Mouse (Mus musculus) neural tube, embryonic 14.5 days (tissue): Measurements from ENCODE around the gene Pdzk1ip1. TPM values are rescaled to one million over a fixed set of nuclear protein-coding genes. Genes with fewer than 3 reads are reported as not detected.

Experiments
- ATAC-seq: fragments of 200-750 bp; cut with Nextera tagmentation; 2 replicates; pipeline ENCODE4 v1.8.0; 2017; ENCODE audit warnings: low read depth, mild to moderate bottlenecking, moderate TSS enrichment, moderate library complexity
- H3K27ac ChIP-seq: fragments of 300-500 bp; sonication (generic); 2 replicates; pipeline ENCODE4 v1.5.1; 2014; ENCODE audit warnings: low read depth, mild to moderate bottlenecking, control low read depth, low read length, moderate library complexity, mixed read lengths
- H3K27me3 ChIP-seq: fragments of 300-500 bp; sonication (generic); 2 replicates; pipeline ENCODE4 v1.6.1; 2014; ENCODE audit warnings: low read length; ENCODE audit not compliant: control insufficient read depth, insufficient read depth
- H3K36me3 ChIP-seq: fragments of 300-500 bp; sonication (generic); 2 replicates; pipeline ENCODE4 v1.6.1; 2014; ENCODE audit warnings: low read length, mixed read lengths; ENCODE audit not compliant: control insufficient read depth, insufficient read depth
- H3K4me1 ChIP-seq: fragments of 300-500 bp; sonication (generic); 2 replicates; pipeline ENCODE4 v1.6.1; 2014; ENCODE audit warnings: low read length; ENCODE audit not compliant: control insufficient read depth, insufficient read depth
- H3K4me2 ChIP-seq: fragments of 300-500 bp; sonication (generic); 2 replicates; pipeline ENCODE4 v1.6.1; 2014; ENCODE audit warnings: mild to moderate bottlenecking, low read depth, low read length, control low read depth
- H3K4me3 ChIP-seq: fragments of 300-500 bp; sonication (generic); 2 replicates; pipeline ENCODE4 v1.5.1; 2014; ENCODE audit warnings: low read depth, low read length, control low read depth, mixed read lengths
- H3K9ac ChIP-seq: fragments of 300-500 bp; sonication (generic); replicated peaks from 2 replicates; pipeline ENCODE4 v1.6.1; 2014; ENCODE audit warnings: low read depth, mild to moderate bottlenecking, control low read depth, low read length, mixed read lengths
- H3K9me3 ChIP-seq: fragments of 300-500 bp; sonication (generic); 2 replicates; pipeline ENCODE4 v1.6.1; 2016; ENCODE audit warnings: low read length; ENCODE audit not compliant: control insufficient read depth
- WGBS: fragments of 180-500 bp; shearing (Covaris S2); extraction: QIAGEN DNeasy Blood & Tissue Kit; methylation state at CpG from one replicate; pipeline ENCODE4 v1.1.7; 2014; 5-methylcytosine and 5-hydroxymethylcytosine counted together
- polyA plus RNA-seq: library from polyadenylated mRNA; unstranded; fragments of >200 nt; fragmentation: Nextera tagmentation; extraction: Ambion mirVana; gene quantifications from 2 replicates; pipeline ENCODE4 v1.2.1, GENCODE M21; 2014

The Pdzk1ip1 gene
- 2.4 and 2.7 TPM in 2 replicates for polyA plus RNA-seq

DNA sequence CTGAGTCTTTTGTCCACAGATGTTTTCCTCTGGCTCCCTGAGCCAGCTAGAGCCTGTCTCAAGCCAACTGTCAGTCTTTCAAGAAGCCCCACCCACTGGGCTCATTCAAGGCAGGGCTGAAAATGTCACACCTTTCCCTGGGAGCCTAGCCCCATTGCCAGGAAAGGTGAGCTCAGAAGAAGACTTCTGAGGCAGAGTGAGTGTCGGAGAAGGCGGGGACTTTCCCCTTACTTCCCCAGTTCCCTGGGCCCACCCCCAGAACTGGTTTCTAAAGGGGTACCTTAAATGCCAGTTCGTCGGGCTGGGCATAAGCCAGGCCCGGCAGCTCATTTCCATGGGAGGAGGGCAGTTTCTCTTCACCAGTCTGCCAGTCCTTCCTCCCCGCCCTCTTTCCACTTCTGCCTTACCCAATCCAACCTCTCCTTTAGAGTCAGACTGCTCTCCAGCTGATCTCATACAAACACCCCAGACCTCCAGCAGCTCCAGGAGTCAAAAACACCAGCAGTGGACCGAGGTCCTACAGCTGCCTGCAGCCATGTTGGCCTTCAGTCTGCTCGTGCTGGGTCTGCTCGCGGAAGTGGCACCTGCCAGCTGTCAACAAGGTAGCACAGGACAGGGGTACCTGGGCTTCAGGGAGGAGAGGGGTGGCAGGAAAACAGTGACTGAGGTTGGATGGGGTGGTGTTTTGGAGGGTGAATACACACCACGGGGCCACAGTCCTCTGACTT is at the start of gene Pdzk1ip1:
TSS of gene Pdzk1ip1 (plus strand) at position 98 of the 728 bp plus-strand sequence.
- H3K27me3 ChIP-seq: peaks cover 3% of the 10 kb centered on the region; the same call in 1 of the 2 replicates
- no peaks in the 10 kb centered on the region for H3K9me3 ChIP-seq
- no peak within 1 kb of the TSS for H3K27ac ChIP-seq
- no peaks in the 10 kb centered on the region for H3K4me1 ChIP-seq
- no peak within 1 kb of the TSS for H3K9ac ChIP-seq
- no peak within 1 kb of the TSS for H3K4me3 ChIP-seq
- WGBS: 26% methylated on average over 11 of the region's 11 CpGs
- H3K36me3 ChIP-seq: no peaks in the 10 kb centered on the region
- H3K4me2 ChIP-seq: no peak within 1 kb of the TSS
- ATAC-seq: no peak

DNA sequence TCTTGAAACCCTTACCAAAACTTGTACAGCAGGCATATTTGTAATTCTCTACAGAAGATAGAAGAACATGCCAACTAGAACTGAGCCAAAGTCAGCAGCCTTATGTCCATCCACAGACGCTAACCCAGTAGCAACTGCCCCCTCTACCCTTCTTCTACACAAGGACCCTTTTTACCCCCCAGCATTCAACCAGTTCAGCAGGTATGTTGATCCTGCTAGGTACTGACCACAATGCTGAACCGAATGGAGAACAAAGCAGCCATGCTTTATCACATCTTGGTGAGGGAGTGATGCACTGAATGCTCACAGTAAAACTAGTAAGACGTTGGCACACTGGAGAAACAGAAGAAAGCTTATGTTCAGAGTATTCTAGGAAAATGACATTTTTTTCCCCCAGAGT is 42.9 kb upstream of the Pdzk1ip1 start:
- Histone ChIP-seq H3K36me3 (no peaks in the 10 kb centered on the region), H3K4me2 (no peak overlapping the region), H3K9ac (no peak overlapping the region), H3K9me3 (no peaks in the 10 kb centered on the region), H3K27me3 (peaks cover 10% of the 10 kb centered on the region), H3K4me1 (no peaks in the 10 kb centered on the region), H3K27ac (no peak overlapping the region), H3K4me3 (no peak overlapping the region)
- no peak for ATAC-seq
- 83% methylated on average over 3 of the region's 3 CpGs for WGBS

DNA sequence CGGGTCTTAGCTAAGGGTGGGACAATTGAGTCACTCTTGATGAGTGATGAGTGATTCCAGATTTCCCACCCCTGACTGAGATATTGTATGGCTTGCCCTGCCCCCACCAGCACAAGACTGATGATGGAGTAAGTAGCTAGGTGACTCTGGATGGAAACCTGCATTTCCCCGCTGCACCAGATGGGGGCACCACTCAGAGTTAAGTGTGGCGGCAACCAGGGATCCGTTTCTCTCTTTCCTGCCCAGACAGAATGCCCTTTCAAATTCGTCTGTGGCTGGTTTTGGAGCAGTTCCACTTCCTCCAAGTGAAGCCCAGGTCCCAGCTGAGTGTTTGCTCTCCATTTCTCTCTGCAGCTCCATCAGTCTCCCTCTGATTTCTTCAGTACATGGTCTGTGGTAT is 40.8 kb upstream of the Pdzk1ip1 start:
- H3K27ac ChIP-seq: no peak overlapping the region
- H3K9ac ChIP-seq: no peak overlapping the region
- no peak overlapping the region for H3K4me2 ChIP-seq
- ATAC-seq: no peak
- H3K9me3 ChIP-seq: no peaks in the 10 kb centered on the region
- H3K36me3 ChIP-seq: no peaks in the 10 kb centered on the region
- WGBS: 8% methylated on average over 5 of the region's 5 CpGs
- H3K4me3 ChIP-seq: no peak overlapping the region
- no peaks in the 10 kb centered on the region for H3K4me1 ChIP-seq
- H3K27me3 ChIP-seq: peaks cover 31% of the 10 kb centered on the region

DNA sequence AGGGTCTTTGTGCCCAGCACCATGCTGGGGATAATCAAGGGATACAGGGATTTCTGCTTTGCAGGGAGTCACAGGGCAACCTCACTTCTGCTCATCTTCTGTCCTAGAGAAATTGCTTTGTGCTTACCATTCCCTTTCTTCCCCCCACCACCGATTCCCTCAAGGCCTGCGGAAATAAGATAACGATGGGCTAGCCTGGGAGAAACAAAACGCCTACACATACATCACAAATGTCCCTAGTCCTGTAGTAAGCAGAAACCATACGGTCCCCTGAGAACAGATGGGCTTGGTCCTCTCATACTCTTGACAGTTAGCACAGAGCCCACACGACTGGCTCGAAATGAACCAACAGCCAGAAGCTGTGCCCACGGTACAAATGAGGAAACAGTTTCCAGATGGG is 40.3 kb upstream of the Pdzk1ip1 start:
- Histone ChIP-seq H3K4me3 (no peak overlapping the region), H3K36me3 (no peaks in the 10 kb centered on the region), H3K9ac (no peak overlapping the region), H3K9me3 (no peaks in the 10 kb centered on the region), H3K4me2 (no peak overlapping the region), H3K4me1 (no peaks in the 10 kb centered on the region), H3K27me3 (peaks cover 31% of the 10 kb centered on the region), H3K27ac (no peak overlapping the region)
- 78% methylated on average over 8 of the region's 8 CpGs for WGBS
- no peak for ATAC-seq

DNA sequence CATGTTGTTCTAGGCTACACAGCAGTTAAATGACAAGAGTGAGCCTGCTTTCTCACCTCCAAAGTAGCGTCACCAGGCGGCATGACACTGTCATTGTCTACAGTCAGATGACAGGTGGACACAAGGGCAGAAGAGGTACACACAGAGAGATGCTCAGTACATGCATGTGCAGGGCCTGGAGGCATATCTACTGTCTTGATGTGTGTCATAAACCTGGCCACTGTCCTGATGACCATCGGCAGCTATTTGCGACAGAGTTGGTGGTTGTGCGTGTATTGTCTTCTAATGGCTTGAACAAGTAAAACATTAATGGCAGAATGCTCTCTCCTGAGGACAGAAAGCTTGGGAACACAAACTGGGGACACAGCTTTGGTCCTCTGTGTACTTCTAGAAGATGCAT is 37.3 kb upstream of the Pdzk1ip1 start:
- no peaks in the 10 kb centered on the region for H3K4me1 ChIP-seq
- no peak overlapping the region for H3K9ac ChIP-seq
- no peak overlapping the region for H3K4me2 ChIP-seq
- WGBS: 66% methylated on average over 5 of the region's 5 CpGs
- no peak for ATAC-seq
- no peak overlapping the region for H3K27ac ChIP-seq
- no peaks in the 10 kb centered on the region for H3K9me3 ChIP-seq
- H3K4me3 ChIP-seq: no peak overlapping the region
- H3K36me3 ChIP-seq: no peaks in the 10 kb centered on the region
- peaks cover 56% of the 10 kb centered on the region for H3K27me3 ChIP-seq

DNA sequence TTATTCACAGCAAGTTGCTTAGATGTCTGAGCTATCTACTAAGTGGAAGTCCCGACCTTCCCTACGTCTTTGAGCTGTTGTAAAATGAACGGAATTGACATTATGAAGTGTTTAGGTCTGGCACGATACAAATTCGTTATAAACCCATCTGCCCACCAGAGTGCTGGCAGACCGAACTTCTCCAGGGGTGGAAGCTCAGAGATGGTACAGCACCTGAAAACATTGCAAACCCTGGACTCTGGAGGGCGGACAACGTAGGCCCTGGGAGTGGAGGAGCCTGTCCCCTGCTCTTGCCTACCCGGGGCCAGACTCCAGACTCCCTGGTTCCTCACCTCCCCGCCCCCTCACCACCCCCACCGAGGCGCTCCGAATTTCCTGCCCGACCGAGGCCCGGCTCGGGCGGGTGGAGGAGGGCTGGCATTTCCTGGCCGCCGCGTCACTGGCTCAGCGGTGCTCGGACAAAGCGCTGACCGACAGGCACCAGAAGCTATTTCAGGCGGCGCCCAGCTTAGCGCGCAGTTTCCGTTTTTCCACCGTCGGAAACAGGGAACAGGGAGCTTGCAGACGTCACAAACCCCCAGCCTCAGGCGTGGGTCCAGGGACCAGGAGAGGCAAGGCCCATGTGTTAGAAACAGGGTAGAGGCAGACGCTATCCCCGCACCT is 36.0 kb upstream of the Pdzk1ip1 start:
- no peaks in the 10 kb centered on the region for H3K9me3 ChIP-seq
- no peak overlapping the region for H3K9ac ChIP-seq
- H3K27me3 ChIP-seq: peaks cover 56% of the 10 kb centered on the region
- H3K4me2 ChIP-seq: no peak overlapping the region
- peaks cover 5% of the 10 kb centered on the region; the same call in 1 of the 2 replicates for H3K4me1 ChIP-seq
- under 1% methylated on average over 36 of the region's 36 CpGs for WGBS
- no peak overlapping the region for H3K27ac ChIP-seq
- H3K36me3 ChIP-seq: no peaks in the 10 kb centered on the region
- ATAC-seq: peak; percentile 10; the same call in 1 of the 2 replicates
- no peak overlapping the region for H3K4me3 ChIP-seq

DNA sequence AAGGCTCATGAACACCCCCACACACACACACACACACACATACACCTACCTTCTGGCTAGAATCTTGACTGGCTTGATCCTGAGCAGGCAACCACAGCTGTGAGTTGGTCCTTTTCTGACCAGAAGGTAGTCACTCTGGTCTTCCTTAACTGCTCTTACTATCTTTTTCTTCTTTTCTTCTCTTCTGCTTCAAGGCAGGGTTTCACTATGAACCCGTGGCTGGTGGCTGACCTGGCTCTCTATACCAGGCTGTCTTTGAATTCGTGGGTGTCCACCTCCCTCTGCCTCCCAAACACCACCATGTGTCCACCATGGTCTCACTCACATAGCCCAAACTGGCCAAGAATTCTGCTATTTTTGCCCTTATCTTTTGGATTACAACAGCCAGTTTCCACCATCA is 33.5 kb upstream of the Pdzk1ip1 start:
- H3K36me3 ChIP-seq: no peaks in the 10 kb centered on the region
- no peak overlapping the region for H3K4me3 ChIP-seq
- ATAC-seq: no peak
- H3K9me3 ChIP-seq: no peaks in the 10 kb centered on the region
- H3K27me3 ChIP-seq: peaks cover 59% of the 10 kb centered on the region
- no peak overlapping the region for H3K27ac ChIP-seq
- no peak overlapping the region for H3K9ac ChIP-seq
- no peak overlapping the region for H3K4me2 ChIP-seq
- peaks cover 5% of the 10 kb centered on the region; the same call in 1 of the 2 replicates for H3K4me1 ChIP-seq
- 0% methylated on average over 2 of the region's 2 CpGs for WGBS

GRCm38 (mm10) chr4:115055691-115056090 is 32.8 kb upstream of the Pdzk1ip1 start:
- Histone ChIP-seq H3K4me1 (peaks cover 5% of the 10 kb centered on the region; the same call in 1 of the 2 replicates), H3K9ac (no peak overlapping the region), H3K4me2 (no peak overlapping the region), H3K9me3 (no peaks in the 10 kb centered on the region), H3K4me3 (no peak overlapping the region), H3K27ac (no peak overlapping the region), H3K27me3 (peaks cover 59% of the 10 kb centered on the region), H3K36me3 (no peaks in the 10 kb centered on the region)
- no peak for ATAC-seq
- WGBS: 15% methylated on average over 3 of the region's 3 CpGs

DNA sequence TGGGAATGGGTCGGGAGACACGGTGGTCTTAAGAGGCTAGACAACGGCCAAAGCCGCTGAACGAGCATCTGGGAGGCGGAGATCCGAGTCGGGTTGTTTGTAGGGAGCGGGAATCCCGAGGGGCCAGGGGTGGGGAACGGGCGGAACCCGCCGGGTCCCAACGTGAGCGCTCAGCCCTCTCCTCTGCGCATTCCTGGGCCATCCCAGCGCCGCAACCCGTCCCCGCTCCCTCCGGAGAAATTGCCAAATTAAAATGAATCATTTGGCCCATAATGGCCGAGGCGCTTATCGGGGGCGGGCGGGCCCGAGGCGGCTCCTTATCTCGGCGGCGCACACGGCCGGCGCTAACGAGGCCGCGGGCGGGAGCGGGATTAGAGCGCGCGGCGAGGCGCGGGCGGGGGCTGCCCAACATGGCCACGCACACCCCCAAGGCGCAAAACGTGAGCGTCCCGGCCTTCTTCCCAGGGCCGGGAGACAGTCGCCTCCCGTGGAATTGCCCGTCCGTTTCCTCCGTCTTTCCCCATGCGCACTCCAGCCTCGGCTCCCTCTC is 32.1 kb upstream of the Pdzk1ip1 start, which contains the start of gene Tal1:
TSS of gene Tal1 (plus strand) at position 56 of the 550 bp plus-strand sequence.
- under 1% methylated on average over 58 of the region's 60 CpGs for WGBS
- Histone ChIP-seq H3K4me3 (peak within 1 kb of the TSS; percentile 20), H3K27me3 (peaks cover 57% of the 10 kb centered on the region), H3K4me2 (peak within 1 kb of the TSS; percentile 29; the same call in 1 of the 2 replicates), H3K4me1 (peaks cover 5% of the 10 kb centered on the region; the same call in 1 of the 2 replicates), H3K9ac (peak within 1 kb of the TSS; percentile 16; the same call in 1 of the 2 replicates), H3K27ac (peak within 1 kb of the TSS; percentile 40), H3K9me3 (no peaks in the 10 kb centered on the region), H3K36me3 (no peaks in the 10 kb centered on the region)
- ATAC-seq: peak; percentile 12
